Mouse (Mus musculus) small intestine, adult 10 weeks (tissue): Measurements from ENCODE around the gene Ppp1cb. TPM values are rescaled to one million over a fixed set of nuclear protein-coding genes. Genes with fewer than 3 reads are reported as not detected.

ENCODE experiments used
- polyA plus RNA-seq: library from polyadenylated mRNA; stranded (reverse); fragments of 350-450 nt; fragmentation: Illumina TruSeq; extraction: RNeasy Lipid Tissue Mini Kit (QIAGEN cat#74804); gene quantifications from one replicate; pipeline ENCODE4 v1.2.3, GENCODE M21; 2014; ENCODE audit warnings: low replicate concordance

Ppp1cb gene
- 602 TPM for polyA plus RNA-seq

GRCm38 (mm10) chr5:32458408-32459143 lies at the start of gene Ppp1cb:
Gene Ppp1cb, plus strand, starts transcription at chr5:32458843.

Other genes with a start within 250 kb of the Ppp1cb start
- gene Plb1, start 226.1 kb upstream of the Ppp1cb start, polyA plus RNA-seq = 0.26 TPM
- 192 TPM for gene Yes1, start 152.3 kb downstream of the Ppp1cb start, polyA plus RNA-seq